Mouse (Mus musculus) fat pad, adult 2 months (tissue): ENCODE results near the gene Rab3a.

Source experiments
- DNase-seq: peaks from one replicate; pipeline ENCODE4 v3.0.0-alpha.2; 2011; ENCODE audit warnings: low read depth, low spot score; ENCODE audit errors: extremely low read depth

Gene Rab3a

DNA sequence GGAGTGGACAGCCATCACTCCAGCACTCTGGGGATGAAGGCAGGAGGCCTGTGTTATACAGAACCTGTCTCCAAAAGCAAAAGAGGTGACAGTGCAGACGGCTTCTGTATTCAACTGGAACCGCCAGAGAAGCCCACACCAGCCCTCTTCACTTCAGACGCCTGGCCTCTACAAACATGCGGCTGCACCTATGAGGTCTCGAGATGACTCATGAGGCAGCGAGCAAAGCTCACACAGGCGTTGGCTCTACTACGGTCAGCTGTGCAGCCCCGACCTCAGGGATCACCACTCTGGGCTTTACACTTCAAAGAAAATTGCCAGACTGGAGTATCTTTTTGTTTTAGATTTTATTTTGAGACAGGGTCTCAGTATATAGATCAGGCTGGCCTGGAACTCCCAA lies 18.4 kb downstream of the Rab3a start:
- DNase-seq, result no peak

GRCm38 (mm10) chr8:70773410-70773809 lies 18.9 kb downstream of the Rab3a start:
- DNase-seq, result no peak

DNA sequence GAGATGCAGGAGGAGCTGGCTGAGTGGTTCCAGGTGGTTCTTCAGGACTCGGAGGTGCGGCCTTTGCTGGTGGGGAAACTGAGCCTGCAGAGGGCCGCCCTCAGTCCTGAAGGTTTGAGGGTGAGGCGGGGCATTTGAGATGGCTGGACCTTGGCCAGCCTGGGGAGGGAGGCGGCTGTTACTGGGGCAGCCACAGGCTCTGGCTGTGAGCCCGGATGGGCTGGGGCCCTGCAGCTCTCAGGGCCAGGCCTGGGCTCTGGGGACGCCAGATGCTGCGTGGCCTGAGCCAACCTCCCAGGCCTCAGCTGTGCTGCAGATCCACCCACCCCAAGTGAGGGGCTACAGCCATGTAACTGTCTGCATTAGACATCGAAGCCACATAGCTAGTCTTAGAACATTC lies 19.4 kb downstream of the Rab3a start:
- DNase-seq, result no peak

- no peak for DNase-seq
These were observed 20.3 kb downstream of the Rab3a start for GRCm38 (mm10) chr8:70774740-70775139.

GRCm38 (mm10) chr8:70775227-70775626 lies 20.7 kb downstream of the Rab3a start:
- DNase-seq, result no peak

DNA sequence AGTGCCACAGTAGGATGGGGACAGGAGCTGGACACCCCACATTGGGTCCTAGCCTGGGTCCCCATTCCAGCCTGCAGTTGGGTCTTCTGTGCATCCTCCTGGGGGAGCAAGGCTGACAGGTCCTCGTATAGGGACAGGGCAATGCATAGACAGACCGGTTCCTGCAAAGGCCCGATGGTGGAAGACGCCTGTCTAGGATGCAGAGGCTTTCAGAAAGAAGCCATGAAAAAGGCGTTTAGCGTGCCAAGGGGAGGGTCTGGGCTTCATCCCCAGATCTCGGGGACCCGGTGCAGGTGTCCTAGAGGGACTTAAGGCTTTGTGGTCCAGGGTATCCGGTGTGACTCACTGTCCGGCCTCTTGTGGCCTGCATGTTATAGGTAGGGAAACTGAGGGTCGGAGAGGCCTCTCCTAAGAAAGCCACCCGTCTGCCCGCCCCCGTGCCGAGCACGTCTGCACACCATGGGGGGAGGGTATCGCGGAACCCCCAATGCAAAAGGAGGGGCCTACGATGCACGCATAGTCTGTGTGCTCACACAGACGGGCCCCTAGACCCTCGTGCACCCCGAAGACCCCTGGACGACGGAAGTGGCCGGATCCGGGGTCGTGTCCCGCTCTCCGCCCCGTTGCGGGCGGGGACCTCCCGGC lies 21.5 kb downstream of the Rab3a start:
- no peak for DNase-seq

DNA sequence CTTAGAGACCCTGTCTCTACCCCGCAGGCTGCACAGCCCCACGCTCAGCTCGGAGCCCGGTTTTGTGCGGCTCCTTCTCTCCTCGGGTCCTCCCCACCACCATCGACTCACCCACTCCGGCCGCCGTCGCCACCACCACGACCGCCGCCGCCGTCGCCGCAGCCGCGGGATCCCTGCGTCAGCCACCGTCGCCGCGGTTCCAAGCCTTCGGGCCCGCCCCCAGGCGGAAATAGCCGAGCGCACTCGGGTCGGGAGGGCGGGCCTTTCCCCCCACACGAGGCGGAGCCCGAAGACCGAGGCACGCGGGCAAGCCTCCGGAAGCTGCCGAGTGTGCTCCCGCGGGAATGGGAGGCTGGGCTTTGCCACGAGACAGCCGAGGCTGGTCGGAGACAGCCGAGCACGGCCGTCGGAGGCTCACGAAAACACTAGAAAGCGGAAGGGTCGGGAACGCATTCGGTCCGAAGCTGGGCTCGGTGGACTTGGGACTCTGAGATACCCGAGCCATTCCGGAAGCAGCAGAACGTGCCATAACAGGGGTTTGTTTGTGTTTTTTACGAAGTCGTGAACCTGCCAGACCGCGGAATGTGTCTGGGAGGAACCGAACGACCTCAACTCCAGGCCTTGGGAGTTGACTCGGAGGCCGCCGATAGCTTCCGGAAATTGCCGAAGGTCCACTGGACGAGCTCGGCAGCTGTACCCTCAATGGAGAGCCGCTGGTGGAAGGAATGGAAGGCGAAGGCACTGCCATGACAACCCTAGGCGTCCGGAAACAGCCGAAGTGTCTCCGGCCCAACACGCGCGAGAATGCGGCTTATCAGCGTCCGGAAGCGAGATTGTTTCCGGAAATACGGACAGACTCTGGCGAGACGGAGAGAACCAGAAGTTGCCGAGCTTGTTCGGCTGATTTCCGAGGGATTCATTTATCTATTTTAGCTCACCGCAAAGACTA lies 22.3 kb downstream of the Rab3a start, which contains the start of gene Pik3r2:
Pik3r2 (minus strand) TSS at position 218 of the 949 bp plus-strand sequence.
- DNase-seq, result no peak

- no peak for DNase-seq
These were observed 25.6 kb downstream of the Rab3a start for GRCm38 (mm10) chr8:70780093-70780492.

- DNase-seq, result no peak
These were observed 32.0 kb downstream of the Rab3a start for GRCm38 (mm10) chr8:70786291-70787050.

DNA sequence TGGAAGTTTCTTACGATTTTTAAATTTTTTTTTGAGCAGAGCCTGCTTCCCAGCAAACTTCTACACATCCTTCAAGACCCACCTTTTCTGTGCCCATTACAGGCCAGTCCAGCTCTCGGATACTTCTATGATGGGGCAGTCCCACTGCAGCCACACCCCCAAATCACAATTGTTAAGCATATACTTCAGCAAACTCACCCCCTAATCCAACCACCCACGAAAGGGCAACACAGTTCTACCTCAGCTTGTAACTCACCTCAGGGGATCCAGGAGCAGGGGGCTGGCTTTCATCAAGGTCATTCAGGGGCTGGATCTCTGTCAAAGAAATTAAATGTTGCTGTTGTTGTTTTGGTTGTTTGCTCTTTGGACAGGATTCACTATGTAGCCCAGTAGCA lies 32.6 kb downstream of the Rab3a start:
- no peak for DNase-seq

DNA sequence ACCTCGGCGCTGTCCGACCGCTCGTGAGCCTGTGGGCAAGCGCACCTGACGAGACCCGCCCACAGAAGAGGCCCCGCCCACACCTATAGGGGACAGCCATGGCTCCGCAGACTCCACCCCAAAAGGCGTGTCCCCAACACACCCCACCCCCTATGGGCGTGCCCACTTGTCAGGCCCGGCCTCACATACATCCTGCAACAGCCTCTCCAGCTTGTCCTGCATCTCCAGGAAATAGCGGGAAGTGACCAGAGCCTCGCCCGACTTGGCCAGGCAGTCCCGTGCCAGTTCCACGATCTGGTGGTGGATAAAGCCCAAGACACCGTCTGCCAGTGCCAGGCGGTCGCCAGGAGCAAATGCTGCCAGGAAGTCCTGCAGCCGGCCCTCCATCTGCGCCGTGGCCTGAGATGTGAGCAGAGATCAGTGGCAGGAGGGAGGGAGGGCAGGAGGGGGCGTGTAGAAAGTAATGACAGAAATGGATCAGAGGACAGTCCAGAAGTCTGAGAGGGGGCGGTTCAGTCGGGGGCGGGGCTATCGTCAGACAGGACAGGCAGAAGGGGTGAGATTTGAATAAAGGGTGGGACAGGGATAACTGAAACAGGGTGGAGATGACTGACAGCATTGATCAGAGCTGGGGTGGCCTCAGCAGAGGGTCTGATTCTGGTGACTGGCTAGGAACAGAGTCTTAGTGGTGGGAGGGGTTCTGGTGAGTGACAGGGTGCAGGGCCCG lies 33.6 kb downstream of the Rab3a start:
- DNase-seq, result no peak

DNA sequence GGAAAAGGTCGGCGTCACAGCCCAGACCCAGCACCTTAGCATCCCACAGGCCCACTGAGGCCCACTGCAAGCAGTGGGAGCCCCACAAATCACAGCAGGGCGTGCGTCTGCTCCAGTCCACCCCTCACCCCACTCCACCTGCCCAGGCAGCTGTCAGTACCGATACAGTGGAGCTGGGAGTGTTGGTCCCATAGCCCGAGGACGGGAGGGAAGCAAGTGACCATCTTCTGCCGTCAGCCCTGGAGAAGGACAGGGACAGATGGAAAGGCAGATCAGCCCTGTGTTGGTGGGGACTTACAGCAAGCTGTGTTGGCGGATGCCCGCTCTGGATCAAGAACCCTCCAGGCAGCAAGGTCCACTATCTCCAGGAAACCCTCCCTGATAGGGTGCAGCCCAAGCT lies 34.6 kb downstream of the Rab3a start:
- no peak for DNase-seq

DNA sequence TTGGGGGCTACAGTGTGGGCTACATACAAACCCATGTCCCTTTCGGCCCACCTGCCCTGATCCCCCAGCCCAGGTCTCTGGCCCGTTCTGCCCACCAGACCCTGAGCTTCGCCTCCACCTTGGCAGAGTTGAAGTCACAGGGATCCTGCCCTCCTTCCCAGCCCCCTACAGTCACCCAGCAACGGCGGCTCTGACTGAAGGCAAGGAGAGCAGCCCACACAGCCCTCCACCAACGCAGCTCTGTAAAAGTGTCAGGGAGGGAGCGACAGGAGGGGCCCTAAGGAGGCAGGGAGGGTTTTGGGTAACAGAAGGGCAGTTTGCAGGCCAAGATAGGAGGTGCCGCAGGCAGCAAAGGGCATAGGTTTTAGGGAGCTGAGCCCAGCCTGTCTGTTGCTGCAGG lies 36.4 kb downstream of the Rab3a start:
- DNase-seq, result no peak

GRCm38 (mm10) chr8:70791294-70791701 lies 36.8 kb downstream of the Rab3a start:
- DNase-seq, result no peak

GRCm38 (mm10) chr8:70791975-70792691 lies 37.7 kb downstream of the Rab3a start:
- no peak for DNase-seq

DNA sequence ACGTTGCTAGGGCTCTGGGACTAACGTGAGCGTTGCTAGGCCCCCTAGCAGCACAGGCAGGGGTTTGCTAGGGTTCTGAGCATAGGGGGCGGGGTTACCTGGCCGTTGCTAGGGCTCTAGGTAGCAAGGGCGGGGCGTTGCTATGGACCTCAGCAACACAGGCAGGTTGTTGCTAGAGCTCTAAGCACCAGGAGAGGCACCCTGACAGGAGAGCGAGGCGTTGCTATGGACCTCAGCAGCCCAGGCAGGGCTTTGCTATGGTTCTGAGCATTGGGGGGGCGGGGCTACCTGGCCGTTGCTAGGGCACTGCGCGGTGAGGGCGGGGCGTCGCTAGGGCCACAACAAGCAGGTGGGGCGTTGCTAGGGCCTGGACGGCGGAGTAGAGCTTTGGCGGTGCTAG lies 38.2 kb downstream of the Rab3a start:
- no peak for DNase-seq

GRCm38 (mm10) chr8:70794215-70794614 lies 39.7 kb downstream of the Rab3a start:
- no peak for DNase-seq

DNA sequence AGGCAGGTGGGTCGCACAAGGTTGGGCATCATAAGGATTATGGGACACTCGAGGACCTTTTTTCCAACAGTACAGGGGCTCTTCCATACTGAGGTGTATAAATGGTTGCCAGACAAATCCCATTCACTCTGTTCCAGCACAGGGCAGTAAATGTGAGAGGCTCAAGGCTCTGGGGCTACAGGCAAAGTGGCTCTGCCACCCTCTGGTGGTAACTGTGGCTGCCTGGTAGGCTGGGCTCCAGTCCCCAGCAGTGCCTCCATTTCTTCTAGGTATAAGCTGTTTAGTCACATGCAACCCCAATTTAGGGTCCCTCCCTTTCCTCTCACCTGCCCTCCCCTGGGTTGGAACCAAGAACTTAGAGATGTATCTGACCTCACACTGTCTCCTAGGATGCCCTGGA lies 40.9 kb downstream of the Rab3a start:
- no peak for DNase-seq

DNA sequence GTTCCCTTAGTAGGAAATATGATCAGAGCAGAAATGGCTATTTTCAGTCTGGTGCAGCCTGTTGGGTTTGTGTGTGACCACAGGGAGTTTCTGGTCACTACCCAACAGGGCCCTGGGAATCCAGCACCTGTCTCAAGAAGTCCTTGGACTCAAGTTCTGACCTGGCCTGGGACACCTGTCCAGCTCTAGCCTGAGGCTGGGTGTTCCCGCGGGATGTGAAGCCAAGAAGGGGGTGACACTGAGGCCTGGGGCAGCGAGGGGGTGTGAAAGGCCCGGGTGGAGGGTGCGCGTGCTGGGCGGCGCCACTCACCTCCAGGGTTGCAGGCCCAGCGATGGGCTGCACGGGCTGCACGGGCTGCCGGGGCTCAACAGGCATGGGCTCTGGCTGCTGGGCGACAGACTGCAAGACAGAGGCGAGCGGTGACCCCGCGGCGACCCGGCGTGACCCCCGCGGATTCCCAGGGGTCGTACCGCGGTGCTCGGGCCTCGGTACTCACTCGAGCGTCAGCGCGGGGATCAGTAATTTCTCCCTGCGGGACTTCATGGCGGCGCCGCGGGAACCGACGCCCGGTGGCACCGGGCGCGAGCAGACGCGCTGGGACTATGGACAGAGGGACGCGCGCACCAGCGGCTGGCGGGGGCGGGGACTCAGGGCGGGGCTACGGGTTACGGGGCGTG lies 42.1 kb downstream of the Rab3a start:
- DNase-seq, result no peak
